Mouse (Mus musculus) left cerebral cortex, postnatal 14 days (tissue): ENCODE results near the gene Pcyt2. TPM values are rescaled to one million over a fixed set of nuclear protein-coding genes. Genes with fewer than 3 reads are reported as not detected.
A peak's percentile ranks its signal among the peaks of the same experiment; 100 is the strongest.
"Not testable (repeated sequence)": the region's sequence is repeated elsewhere in the genome, so short reads cannot be mapped to it uniquely, and the experiment has no call there.

Experiments used
- DNase-seq, 2 experiments: peaks; one replicate each; pipeline ENCODE4 v3.0.0; 2021 to 2022; ENCODE audit warnings: low spot score in 2 of 2, mixed read lengths in 1 of 2
- intact Hi-C: fragments of 180-260 bp; cut with DNase I; formaldehyde crosslinking; loops from one replicate; pipeline ENCODE4 v1.15.1; 2025
- total RNA-seq, 2 experiments: library from RNA; stranded (reverse); gene quantifications; 2 replicates each; pipeline ENCODE4 v1.2.3; 2021

Pcyt2 gene
- total RNA-seq, 2 experiments from 2014 or later = 131 to 134 TPM

GRCm38 (mm10) chr11:120598990-120599549 is 18.7 kb downstream of the Pcyt2 start:
- intact Hi-C loops = no loop called here
- DNase-seq = no peak

- intact Hi-C loops = no loop called here
- peak; percentile 92 to 95 for DNase-seq
These were observed 19.3 kb downstream of the Pcyt2 start, which contains the start of the genes Alyref and Anapc11 for GRCm38 (mm10) chr11:120598283-120598989. Gene Alyref, minus strand, starts transcription at chr11:120598365. Gene Anapc11, plus strand, starts transcription at chr11:120598421.

- DNase-seq = no peak
- intact Hi-C loops = no loop called here
These were observed 20.2 kb downstream of the Pcyt2 start for GRCm38 (mm10) chr11:120597240-120598235.

- DNase-seq = no peak
- intact Hi-C loops = no loop called here
These were observed 29.2 kb downstream of the Pcyt2 start for GRCm38 (mm10) chr11:120588531-120588930.

- DNase-seq = no peak
- intact Hi-C loops = no loop called here
These were observed 33.8 kb downstream of the Pcyt2 start for GRCm38 (mm10) chr11:120583937-120584336.

GRCm38 (mm10) chr11:120582982-120583293 is 34.8 kb downstream of the Pcyt2 start:
- DNase-seq, intact Hi-C loops: not testable (repeated sequence)

- intact Hi-C loops = no loop called here
- DNase-seq = peak in 1 of 2 experiments; percentile 49
These were observed 35.3 kb downstream of the Pcyt2 start for GRCm38 (mm10) chr11:120582268-120582981.

- intact Hi-C loops = no loop called here
- peak; percentile 90 to 92 for DNase-seq
These were observed 36.1 kb downstream of the Pcyt2 start, which contains the start of gene Arhgdia for GRCm38 (mm10) chr11:120581490-120582267. Gene Arhgdia, minus strand, starts transcription at chr11:120581624.

GRCm38 (mm10) chr11:120580871-120581331 is 36.8 kb downstream of the Pcyt2 start:
- intact Hi-C loops = no loop called here
- no peak for DNase-seq

- intact Hi-C loops = no loop called here
These were observed 37.5 kb downstream of the Pcyt2 start for GRCm38 (mm10) chr11:120580190-120580589.

GRCm38 (mm10) chr11:120579316-120580107 is 38.2 kb downstream of the Pcyt2 start:
- intact Hi-C loops = no loop called here
- DNase-seq = peak; percentile 68 to 79

More at GRCm38 (mm10) chr11:120580190-120580589, 37.5 kb downstream of the Pcyt2 start:
- DNase-seq = no peak

GRCm38 (mm10) chr11:120578694-120579243 is 39.0 kb downstream of the Pcyt2 start:
- intact Hi-C loops = no loop called here

GRCm38 (mm10) chr11:120578024-120578693 is 39.6 kb downstream of the Pcyt2 start:
- intact Hi-C loops = no loop called here

More at GRCm38 (mm10) chr11:120578694-120579243, 39.0 kb downstream of the Pcyt2 start:
- no peak for DNase-seq

GRCm38 (mm10) chr11:120577211-120578023 is 40.3 kb downstream of the Pcyt2 start:
- no peak for DNase-seq
- intact Hi-C loops = no loop called here

More at GRCm38 (mm10) chr11:120578024-120578693, 39.6 kb downstream of the Pcyt2 start:
- DNase-seq = no peak

- DNase-seq = no peak
- intact Hi-C loops = no loop called here
These were observed 41.3 kb downstream of the Pcyt2 start for GRCm38 (mm10) chr11:120576365-120576981.
